Mouse (Mus musculus) testis, adult 2 months (tissue): ENCODE data around the gene Mtfr2.

Source experiments
- CTCF ChIP-seq: fragments of 200-500 bp; IDR thresholded peaks from 2 replicates; pipeline ENCODE4 v1.5.1; 2012; ENCODE audit warnings: low read depth, mild to moderate bottlenecking, inconsistent platforms, low read length, moderate library complexity; ENCODE audit not compliant: control insufficient read depth, insufficient read depth, insufficient replicate concordance
- POLR2A ChIP-seq: fragments of 200-500 bp; IDR thresholded peaks from 2 replicates; pipeline ENCODE4 v1.6.1; 2012; ENCODE audit warnings: low read depth, mild to moderate bottlenecking, inconsistent platforms, low read length, moderate library complexity; ENCODE audit not compliant: control insufficient read depth

GRCm38 (mm10) chr10:20381352-20381751, 33.8 kb downstream of the Mtfr2 start:
- TF ChIP-seq CTCF (no peak), POLR2A (no peak)
